Comparison of ENCODE assay signal across 13 mouse cellular contexts in the genomic region with DNA sequence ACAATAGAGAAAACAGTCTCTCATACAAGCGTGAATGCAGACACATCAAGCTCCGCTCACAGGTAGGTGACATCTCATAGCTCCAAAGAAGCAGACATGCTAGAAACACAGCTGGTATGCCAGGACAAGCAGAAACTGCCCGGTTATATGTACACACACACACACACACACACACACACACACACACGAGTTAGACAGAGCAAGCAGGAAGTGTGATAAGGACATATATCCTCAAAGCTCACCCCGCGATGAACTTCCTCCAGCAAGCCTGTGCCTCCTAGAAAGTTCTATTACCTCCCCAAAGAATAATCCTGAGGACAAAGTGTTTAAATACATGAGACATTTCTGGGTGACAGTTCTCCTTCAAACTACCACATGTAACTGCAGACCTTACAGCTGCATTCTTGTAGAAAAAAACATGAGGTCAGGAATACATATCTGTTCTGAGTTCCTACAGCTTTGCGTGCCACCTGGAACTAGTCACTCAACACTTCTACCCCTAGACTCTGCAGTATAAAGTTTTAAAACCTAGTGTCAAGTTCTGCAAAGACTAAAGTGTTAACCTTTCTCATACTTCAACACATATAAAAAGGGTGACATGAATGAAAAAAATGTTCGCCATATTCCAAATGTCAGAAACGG. TPM values are rescaled to one million over a fixed set of nuclear protein-coding genes. Genes with fewer than 3 reads are reported as not detected.
DNase-seq lines count a peak whose midpoint lies in the region; ATAC-seq lines count a peak whose summit lies in the region.
"Had no signal": no experiment of that assay in that cellular context is flagged by ENCODE, and none has a peak within 500 bp of the region (broad histone marks: within the 10 kb centered on the region; RNA-seq: fewer than 3 reads in every experiment).

No protein-coding gene starts in this region.

- 29% methylated on average over 9 of the region's 9 CpGs for WGBS in heart, embryonic 15.5 days
- 90% methylated on average over 9 of the region's 9 CpGs for WGBS in hindbrain, embryonic 12.5 days

- H3K9me3 ChIP-seq in heart, embryonic 15.5 days (replicated peaks), result no peaks in the 10 kb centered on the region
- H3K9me3 ChIP-seq in hindbrain, embryonic 12.5 days (replicated peaks), result no peaks in the 10 kb centered on the region
- H3K9me3 ChIP-seq: midbrain, embryonic 12.5 days had no signal

- no peak overlapping the region for H3K9ac ChIP-seq in heart, embryonic 15.5 days
- no peak overlapping the region for H3K9ac ChIP-seq in hindbrain, embryonic 12.5 days
- H3K9ac ChIP-seq: midbrain, embryonic 12.5 days had no signal

- DNase-seq in heart, adult 8-10 months (ENCODE audit: low spot score), result no peak
- DNase-seq in 416B (ENCODE audit: low read depth), result peak; percentile 91
- DNase-seq in c-Kit-positive CD71-negative TER-119-negative erythroid progenitor cells, embryonic 14.5 days (ENCODE audit: low read depth), result peak; percentile 6
- DNase-seq in naive thymus-derived CD4-positive, alpha-beta T cell, adult 2 months (ENCODE audit: low read depth), result peak; percentile 11
- DNase-seq in ovary, postnatal 10 days (ENCODE audit: low spot score), result no peak
- no peak for DNase-seq in right cerebral cortex, postnatal 36 days (ENCODE audit: low spot score in 2 of 2)
- DNase-seq: cerebellum, postnatal 10 days had no signal

- peaks cover 18% of the 10 kb centered on the region for H3K4me1 ChIP-seq in heart, embryonic 15.5 days (replicated peaks)
- H3K4me1 ChIP-seq in hindbrain, embryonic 12.5 days, result no peaks in the 10 kb centered on the region
- H3K4me1 ChIP-seq: midbrain, embryonic 12.5 days had no signal

- H3K27me3 ChIP-seq in heart, embryonic 15.5 days, result no peaks in the 10 kb centered on the region
- H3K27me3 ChIP-seq in hindbrain, embryonic 12.5 days, result no peaks in the 10 kb centered on the region
- H3K27me3 ChIP-seq: midbrain, embryonic 12.5 days had no signal

- H3K27ac ChIP-seq in heart, embryonic 15.5 days, result peak overlapping the region; percentile 71
- no peak overlapping the region for H3K27ac ChIP-seq in hindbrain, embryonic 12.5 days
- H3K27ac ChIP-seq: midbrain, embryonic 12.5 days had no signal

- H3K36me3 ChIP-seq in heart, embryonic 15.5 days, result no peaks in the 10 kb centered on the region
- no peaks in the 10 kb centered on the region for H3K36me3 ChIP-seq in hindbrain, embryonic 12.5 days
- H3K36me3 ChIP-seq: midbrain, embryonic 12.5 days had no signal

- H3K4me2 ChIP-seq in heart, embryonic 15.5 days, result peak overlapping the region; percentile 15; the same call in 1 of the 2 replicates
- no peak overlapping the region for H3K4me2 ChIP-seq in hindbrain, embryonic 12.5 days (replicated peaks)
- H3K4me2 ChIP-seq: midbrain, embryonic 12.5 days had no signal

- no peak overlapping the region for H3K4me3 ChIP-seq in heart, embryonic 15.5 days
- H3K4me3 ChIP-seq in hindbrain, embryonic 12.5 days, result no peak overlapping the region
- H3K4me3 ChIP-seq: midbrain, embryonic 12.5 days had no signal

- ATAC-seq in heart, embryonic 15.5 days (replicated peaks; ENCODE audit: insufficient number of reproducible peaks, insufficient read depth, low FRiP score, low read depth), result peak; percentile 60; the same call in 1 of the 2 replicates
- no peak for ATAC-seq in hindbrain, embryonic 12.5 days (ENCODE audit: low FRiP score)
- ATAC-seq: hindbrain, embryonic 16.5 days had no signal

RNA-seq across cellular contexts. Expression of a gene that starts 11.5 kb away (rescaled TPM):
- 0.81 and 1.0 TPM in 2 replicates for polyA plus RNA-seq in heart, embryonic 15.5 days (2015; fragmentation: Nextera tagmentation; extraction: Ambion mirVana)
- total RNA-seq in heart, adult 8-10 months (2022), result under 1 TPM; 0.35 to 0.50 (median 0.41) TPM
- polyA plus RNA-seq in hindbrain, embryonic 12.5 days (2016; fragmentation: Nextera tagmentation; extraction: Ambion mirVana), result not detected in 2 replicates
- total RNA-seq: neutrophil, adult 5-6 weeks had no signal
- polyA plus RNA-seq: limb, embryonic 11.5 days; midbrain, embryonic 12.5 days had no signal

Comparison
In these comparisons a context has a peak if more than half of its experiments do, and no peak if none do; other contexts are left out.
1. DNase-seq: peak in 416B (single experiment), c-Kit-positive CD71-negative TER-119-negative erythroid progenitor cells, embryonic 14.5 days (single experiment) and naive thymus-derived CD4-positive, alpha-beta T cell, adult 2 months (single experiment); none in heart, adult 8-10 months (single experiment), ovary, postnatal 10 days (single experiment) and right cerebral cortex, postnatal 36 days (0 of 2).